Mouse (Mus musculus) ES-Bruce4 (cell line): ENCODE data around the gene Htr2c. TPM values are rescaled to one million over a fixed set of nuclear protein-coding genes. Genes with fewer than 3 reads are reported as not detected.

ENCODE experiments used
- H3K27ac ChIP-seq: 2 replicates; pipeline ENCODE4 v1.5.1; 2012; ENCODE audit warnings: low read length, inconsistent platforms; ENCODE audit not compliant: insufficient read depth
- H3K27me3 ChIP-seq: 2 replicates; pipeline ENCODE4 v1.6.1; 2012; ENCODE audit warnings: mild to moderate bottlenecking, low read length, inconsistent platforms; ENCODE audit not compliant: control insufficient read depth, poor library complexity, insufficient read depth, severe bottlenecking
- H3K36me3 ChIP-seq: 2 replicates; pipeline ENCODE4 v1.6.1; 2012; ENCODE audit warnings: inconsistent platforms, mild to moderate bottlenecking, low read length, moderate library complexity; ENCODE audit not compliant: control insufficient read depth, poor library complexity, insufficient read depth, severe bottlenecking
- H3K4me1 ChIP-seq: one replicate; pipeline ENCODE4 v1.8.1; 2011; ENCODE audit warnings: low read length; ENCODE audit not compliant: control insufficient read depth, insufficient read depth
- H3K4me3 ChIP-seq: 2 replicates; pipeline ENCODE4 v1.5.1; 2011; ENCODE audit warnings: low read depth, mild to moderate bottlenecking, low read length
- H3K9ac ChIP-seq: 2 replicates; pipeline ENCODE4 v1.6.1; 2012; ENCODE audit warnings: low read depth, mild to moderate bottlenecking, inconsistent platforms; ENCODE audit not compliant: poor library complexity, severe bottlenecking
- H3K9me3 ChIP-seq: replicated peaks from 2 replicates; pipeline ENCODE4 v1.6.1; 2012; ENCODE audit warnings: mild to moderate bottlenecking, low read length, inconsistent platforms; ENCODE audit not compliant: control insufficient read depth, poor library complexity, insufficient read depth, severe bottlenecking
- CTCF ChIP-seq: IDR thresholded peaks from one replicate; pipeline ENCODE4 v1.8.1; 2011; ENCODE audit warnings: low read depth, low read length
- EP300 ChIP-seq: IDR thresholded peaks from 2 replicates; pipeline ENCODE4 v1.6.1; 2011; ENCODE audit warnings: low read depth, low read length; ENCODE audit not compliant: insufficient read depth
- POLR2A ChIP-seq: IDR thresholded peaks from one replicate; pipeline ENCODE4 v1.8.1; 2011; ENCODE audit warnings: low read length; ENCODE audit not compliant: insufficient read depth
- polyA plus RNA-seq: library from polyadenylated mRNA; stranded (reverse); fragments of >200 nt; gene quantifications from 2 replicates; pipeline ENCODE4 v1.2.4, GENCODE M21; 2011; ENCODE audit warnings: low read depth; ENCODE audit not compliant: missing spikeins, insufficient read depth, insufficient read length

Htr2c gene
- polyA plus RNA-seq, 1 experiment = not detected

DNA sequence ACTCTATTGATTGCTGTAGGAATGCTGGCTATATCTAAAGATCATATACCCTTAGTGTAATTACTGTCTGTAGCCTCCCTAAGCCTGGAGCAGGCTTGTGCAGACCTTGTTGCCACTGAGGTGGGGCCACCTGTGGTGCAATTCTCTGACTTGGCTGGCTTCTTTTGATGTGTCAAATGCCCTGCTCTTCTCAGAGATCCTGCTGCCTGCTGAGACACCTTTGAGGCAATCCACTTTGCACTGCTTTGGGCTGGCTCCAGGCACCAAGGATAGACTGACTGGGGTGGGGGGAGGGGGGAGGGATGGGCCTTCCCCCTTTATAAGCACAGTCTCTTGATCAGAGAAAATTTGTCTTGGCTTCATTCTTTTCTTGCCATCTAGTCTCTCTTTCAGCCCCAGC, 252.9 kb downstream of the Htr2c start:
- Histone ChIP-seq H3K27me3 (no peaks in the 10 kb centered on the region), H3K4me3 (no peak overlapping the region), H3K4me1 (no peaks in the 10 kb centered on the region), H3K9ac (no peak overlapping the region), H3K27ac (no peak overlapping the region), H3K36me3 (no peaks in the 10 kb centered on the region), H3K9me3 (no peaks in the 10 kb centered on the region)
- no peak for TF ChIP-seq EP300
- TF ChIP-seq CTCF = no peak
- no peak for TF ChIP-seq POLR2A

DNA sequence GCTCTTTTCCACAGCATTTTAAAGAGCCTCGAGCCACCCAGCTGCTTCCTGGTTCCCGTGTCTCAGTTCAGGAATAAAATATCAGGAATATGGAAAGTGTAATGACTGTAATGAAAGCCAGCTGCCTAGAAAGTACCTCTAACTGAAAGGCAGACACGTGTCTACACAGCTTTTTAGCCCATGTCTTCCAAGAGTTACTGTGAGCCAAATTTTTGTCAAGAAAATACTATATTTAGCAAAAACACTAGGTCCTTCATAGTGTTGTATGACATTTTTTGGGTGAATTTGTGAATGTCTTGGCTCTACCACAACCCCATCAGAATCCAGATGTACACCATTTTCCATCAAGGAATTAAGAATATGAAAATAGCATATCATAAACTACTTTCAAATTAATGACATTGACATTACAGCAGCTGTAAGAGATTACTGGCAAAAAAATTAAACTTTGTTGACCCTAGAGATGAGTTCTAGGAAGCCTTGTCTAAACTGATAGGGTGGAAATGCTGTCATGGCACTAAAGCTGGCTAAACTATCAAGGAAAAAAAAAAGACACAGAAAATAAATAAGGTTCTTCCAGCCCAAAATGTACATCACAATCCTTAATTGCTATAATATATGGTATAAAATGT, 255.2 kb downstream of the Htr2c start:
- no peaks in the 10 kb centered on the region for H3K36me3 ChIP-seq
- no peak overlapping the region for H3K27ac ChIP-seq
- no peak for TF ChIP-seq CTCF
- no peak for TF ChIP-seq EP300
- TF ChIP-seq POLR2A = no peak
- no peaks in the 10 kb centered on the region for H3K9me3 ChIP-seq
- H3K4me3 ChIP-seq = no peak overlapping the region
- no peaks in the 10 kb centered on the region for H3K27me3 ChIP-seq
- H3K9ac ChIP-seq = no peak overlapping the region
- no peaks in the 10 kb centered on the region for H3K4me1 ChIP-seq

DNA sequence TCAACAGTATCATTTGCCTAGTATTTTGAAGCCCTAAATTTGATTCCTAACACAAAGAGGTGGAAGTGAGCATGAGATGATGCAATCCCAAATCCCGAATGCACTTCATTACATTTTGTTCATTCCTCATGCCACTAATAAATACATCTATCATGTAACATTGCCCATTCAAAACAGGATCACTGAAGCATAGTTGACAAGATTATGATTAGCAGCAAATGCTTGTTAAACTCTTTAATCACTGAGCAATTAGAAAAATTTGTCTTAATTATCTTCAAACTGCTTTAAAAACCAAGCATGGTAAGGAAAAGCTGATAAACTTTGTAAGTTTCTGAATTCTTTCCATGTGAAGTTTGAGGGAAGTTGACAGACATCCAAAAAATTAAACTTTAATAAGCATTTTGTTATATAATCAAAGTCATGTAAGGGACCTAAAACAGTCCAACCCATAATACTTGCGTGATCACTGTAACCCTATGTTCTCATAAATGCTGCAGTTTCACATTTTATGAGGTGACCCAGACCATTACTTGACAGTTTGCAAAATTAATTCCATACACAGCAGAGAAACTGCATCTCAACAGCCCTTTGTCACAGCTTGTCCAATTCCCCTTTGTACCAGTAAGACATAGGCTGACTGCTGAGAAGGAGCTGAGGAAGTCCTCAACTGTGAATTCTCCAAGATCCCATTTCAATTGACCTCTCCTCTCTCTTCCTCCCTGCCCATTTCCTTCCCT, 276.7 kb downstream of the Htr2c start:
- no peaks in the 10 kb centered on the region for H3K4me1 ChIP-seq
- H3K36me3 ChIP-seq = no peaks in the 10 kb centered on the region
- H3K9me3 ChIP-seq = no peaks in the 10 kb centered on the region
- no peak overlapping the region for H3K4me3 ChIP-seq
- H3K9ac ChIP-seq = no peak overlapping the region
- no peak for TF ChIP-seq POLR2A
- no peak for TF ChIP-seq CTCF
- no peak for TF ChIP-seq EP300
- no peaks in the 10 kb centered on the region for H3K27me3 ChIP-seq
- no peak overlapping the region for H3K27ac ChIP-seq
